Mouse (Mus musculus) kidney, postnatal 36 days (tissue): ENCODE measurements around the gene Atp5s.
A peak's percentile ranks its signal among the peaks of the same experiment; 100 is the strongest.

Experiments used
- DNase-seq, 2 experiments: peaks; one replicate each; pipeline ENCODE4 v3.0.0; 2021 to 2022; ENCODE audit warnings: mixed read lengths in 2 of 2

Gene Atp5s

GRCm38 (mm10) chr12:69724711-69725460, at the start of gene Atp5s, which contains the start of gene L2hgdh:
Atp5s (plus strand) TSS chr12:69724950.
L2hgdh (minus strand) TSS chr12:69724873.
- peak; percentile 98 to 99 for DNase-seq

GRCm38 (mm10) chr12:69676157-69676556, 48.6 kb upstream of the Atp5s start:
- no peak for DNase-seq

- peak; percentile 37 to 66 for DNase-seq
These were observed 43.9 kb upstream of the Atp5s start for GRCm38 (mm10) chr12:69680635-69681565.

GRCm38 (mm10) chr12:69681566-69682061, 43.1 kb upstream of the Atp5s start, which contains the start of gene Sos2:
Sos2 (minus strand) TSS chr12:69681852.
- DNase-seq = peak; percentile 69 to 83

- DNase-seq = peak; percentile 88 to 94
These were observed 42.5 kb upstream of the Atp5s start for GRCm38 (mm10) chr12:69682065-69682787.

- no peak for DNase-seq
These were observed 41.8 kb upstream of the Atp5s start for GRCm38 (mm10) chr12:69682788-69683419.

GRCm38 (mm10) chr12:69683537-69683936, 41.2 kb upstream of the Atp5s start:
- peak; percentile 94 to 95 for DNase-seq

- peak; percentile 47 to 61 for DNase-seq
These were observed 36.4 kb upstream of the Atp5s start for GRCm38 (mm10) chr12:69688368-69688767.

- DNase-seq = no peak
These were observed 35.7 kb upstream of the Atp5s start for GRCm38 (mm10) chr12:69689094-69689493.

GRCm38 (mm10) chr12:69690714-69691113, 34.0 kb upstream of the Atp5s start:
- no peak for DNase-seq

- DNase-seq = no peak
These were observed 31.3 kb upstream of the Atp5s start for GRCm38 (mm10) chr12:69693471-69693870.

- DNase-seq = peak; percentile 72 to 79
These were observed 28.0 kb upstream of the Atp5s start for GRCm38 (mm10) chr12:69696746-69697145.

- DNase-seq = no peak
These were observed 26.4 kb upstream of the Atp5s start for GRCm38 (mm10) chr12:69698352-69698751.

GRCm38 (mm10) chr12:69704799-69705458, 19.8 kb upstream of the Atp5s start:
- DNase-seq = no peak

- DNase-seq = peak in 1 of 2 experiments; percentile 36
These were observed 11.1 kb upstream of the Atp5s start for GRCm38 (mm10) chr12:69713628-69714027.

- DNase-seq = no peak
These were observed 1.9 kb upstream of the Atp5s start for GRCm38 (mm10) chr12:69722857-69723256.

GRCm38 (mm10) chr12:69723376-69723775, 1.4 kb upstream of the Atp5s start:
- peak; percentile 17 to 54 for DNase-seq

- DNase-seq = no peak
These were observed 586 bp upstream of the Atp5s start for GRCm38 (mm10) chr12:69724018-69724710.

GRCm38 (mm10) chr12:69729246-69729645, 4.5 kb downstream of the Atp5s start:
- no peak for DNase-seq

GRCm38 (mm10) chr12:69730306-69730705, 5.6 kb downstream of the Atp5s start:
- no peak for DNase-seq

- DNase-seq = no peak
These were observed 7.5 kb downstream of the Atp5s start for GRCm38 (mm10) chr12:69732221-69732620.
